Mouse (Mus musculus): ENCODE results near the gene Cyp2c37. TPM values are rescaled to one million over a fixed set of nuclear protein-coding genes. Genes with fewer than 3 reads are reported as not detected.
"Not testable (repeated sequence)": the region's sequence is repeated elsewhere in the genome, so short reads cannot be mapped to it uniquely, and the experiment has no call there.

Cyp2c37 gene
- polyA plus RNA-seq (2014; fragmentation: Nextera tagmentation; extraction: Ambion mirVana): not detected in 2 replicates

DNA sequence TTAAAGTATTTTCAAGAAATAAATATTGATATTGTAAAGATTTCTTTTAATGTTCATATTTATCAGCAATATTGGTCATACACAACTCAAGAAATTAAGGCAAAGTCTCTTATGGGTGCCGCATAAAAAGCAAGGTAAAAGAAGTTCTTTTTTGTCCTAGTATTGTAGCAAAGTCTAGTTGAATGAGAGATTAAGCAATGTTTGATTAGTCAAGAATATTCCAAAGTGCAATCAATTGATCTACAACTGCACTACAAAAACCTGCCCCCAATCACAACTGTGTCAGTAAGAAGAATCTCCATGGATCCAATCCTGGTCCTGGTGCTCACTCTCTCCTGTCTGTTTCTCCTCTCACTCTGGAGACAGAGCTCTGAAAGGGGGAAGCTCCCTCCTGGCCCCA, at the start of gene Cyp2c37:
Gene Cyp2c37, plus strand, starts transcription at position 285 of the 400 bp plus-strand sequence.
- H3K27ac ChIP-seq (ENCODE audit: low read depth, low read length); H3K9ac ChIP-seq (ENCODE audit: low read depth, low read length); H3K4me1 ChIP-seq (ENCODE audit: control insufficient read depth, insufficient read depth, low read length); H3K27me3 ChIP-seq (ENCODE audit: control insufficient read depth, insufficient read depth, low read length); H3K36me3 ChIP-seq (ENCODE audit: control insufficient read depth, insufficient read depth, low read length); ATAC-seq (ENCODE audit: low FRiP score, low TSS enrichment); H3K9me3 ChIP-seq (ENCODE audit: control insufficient read depth, low read length); H3K4me3 ChIP-seq (ENCODE audit: low read length); H3K4me2 ChIP-seq (replicated peaks; ENCODE audit: low read depth, low read length): not testable (repeated sequence)
- 90% methylated on average over 1 of the region's 1 CpGs for WGBS

DNA sequence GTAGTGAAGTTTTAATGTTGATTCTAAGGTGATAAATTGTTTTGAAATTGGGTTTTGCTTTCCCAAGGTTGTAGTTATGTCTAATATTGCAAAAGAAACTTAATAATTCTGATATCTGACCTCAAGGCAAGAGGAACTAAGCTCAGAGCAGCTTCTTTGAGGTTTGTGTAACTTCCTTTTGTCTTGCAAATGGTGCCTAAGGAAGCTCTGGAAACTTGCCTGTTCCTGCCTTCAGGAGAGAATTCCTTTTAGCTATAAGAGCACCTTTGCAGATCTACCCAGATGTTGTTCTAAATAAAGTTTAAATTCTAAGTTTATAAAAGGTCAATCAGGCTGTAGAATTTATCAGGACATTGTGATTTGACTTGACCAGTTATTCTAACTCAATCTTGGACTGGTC, 31.4 kb upstream of the Cyp2c37 start:
- H3K36me3 ChIP-seq (ENCODE audit: control insufficient read depth, insufficient read depth, low read length); H3K9ac ChIP-seq (ENCODE audit: low read depth, low read length); H3K27ac ChIP-seq (ENCODE audit: low read depth, low read length); H3K27me3 ChIP-seq (ENCODE audit: control insufficient read depth, insufficient read depth, low read length); H3K4me3 ChIP-seq (ENCODE audit: low read length); H3K4me2 ChIP-seq (replicated peaks; ENCODE audit: low read depth, low read length); H3K4me1 ChIP-seq (ENCODE audit: control insufficient read depth, insufficient read depth, low read length); ATAC-seq (ENCODE audit: low FRiP score, low TSS enrichment); H3K9me3 ChIP-seq (ENCODE audit: control insufficient read depth, low read length): not testable (repeated sequence)

DNA sequence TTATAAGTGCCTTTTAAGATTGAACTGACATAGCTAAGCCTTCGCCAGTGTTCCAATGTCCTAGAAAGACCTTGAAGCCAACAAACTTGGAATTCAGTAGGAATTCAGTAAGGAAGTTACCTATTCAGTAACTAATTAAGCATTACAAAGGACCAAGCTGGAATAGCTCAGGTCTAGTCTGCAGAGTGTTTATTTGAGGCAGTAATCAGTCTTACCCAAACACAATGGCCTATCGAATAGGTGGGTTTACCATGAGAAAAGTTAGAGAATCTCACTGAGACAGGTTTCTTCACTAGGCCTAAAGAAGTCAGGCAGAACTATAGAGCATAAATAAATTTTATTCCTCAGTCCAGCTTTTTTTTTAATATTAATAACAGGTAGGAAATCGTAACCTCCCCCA, 21.1 kb upstream of the Cyp2c37 start:
- not testable (repeated sequence) for H3K9ac ChIP-seq (ENCODE audit: low read depth, low read length); H3K4me1 ChIP-seq (ENCODE audit: control insufficient read depth, insufficient read depth, low read length); H3K27ac ChIP-seq (ENCODE audit: low read depth, low read length); H3K4me2 ChIP-seq (replicated peaks; ENCODE audit: low read depth, low read length); H3K36me3 ChIP-seq (ENCODE audit: control insufficient read depth, insufficient read depth, low read length); H3K4me3 ChIP-seq (ENCODE audit: low read length); H3K27me3 ChIP-seq (ENCODE audit: control insufficient read depth, insufficient read depth, low read length); ATAC-seq (ENCODE audit: low FRiP score, low TSS enrichment); H3K9me3 ChIP-seq (ENCODE audit: control insufficient read depth, low read length)
- 94% methylated on average over 3 of the region's 3 CpGs for WGBS

DNA sequence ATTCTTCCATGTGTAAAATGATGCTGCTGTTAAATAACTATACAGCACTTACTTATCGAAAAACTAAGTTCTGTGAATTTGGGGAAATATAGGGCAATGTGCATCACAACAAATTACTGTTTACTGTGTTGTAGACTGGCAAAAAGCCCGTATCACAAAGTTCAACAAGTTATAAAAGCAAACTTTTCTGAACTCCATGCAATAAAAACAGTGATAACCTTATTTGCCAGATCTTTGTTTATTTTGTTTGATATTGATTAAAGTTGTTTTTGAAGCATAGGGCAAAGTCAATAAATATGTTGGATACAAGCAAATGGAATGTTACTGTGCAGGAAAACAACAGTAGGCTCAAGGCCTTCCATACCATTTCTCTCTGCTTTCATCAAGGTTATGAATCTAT, 2.8 kb upstream of the Cyp2c37 start:
- Histone ChIP-seq H3K9ac (ENCODE audit: low read depth, low read length) (no peak overlapping the region), H3K4me2 (replicated peaks; ENCODE audit: low read depth, low read length) (no peak overlapping the region), H3K27me3 (ENCODE audit: control insufficient read depth, insufficient read depth, low read length) (no peaks in the 10 kb centered on the region), H3K36me3 (ENCODE audit: control insufficient read depth, insufficient read depth, low read length) (no peaks in the 10 kb centered on the region), H3K4me3 (ENCODE audit: low read length) (no peak overlapping the region), H3K9me3 (ENCODE audit: control insufficient read depth, low read length) (no peaks in the 10 kb centered on the region), H3K27ac (ENCODE audit: low read depth, low read length) (no peak overlapping the region), H3K4me1 (ENCODE audit: control insufficient read depth, insufficient read depth, low read length) (no peaks in the 10 kb centered on the region)
- no peak for ATAC-seq (ENCODE audit: low FRiP score, low TSS enrichment)
- 78% methylated on average over 2 of the region's 2 CpGs for WGBS

Other genes starting within 250 kb of the Cyp2c37 start
- gene Cyp2c40, start 179.6 kb upstream of the Cyp2c37 start, polyA plus RNA-seq (2014; fragmentation: Nextera tagmentation; extraction: Ambion mirVana): not detected in 2 replicates
- not detected in 2 replicates for gene Cyp2c69, start 105.6 kb upstream of the Cyp2c37 start, polyA plus RNA-seq (2014; fragmentation: Nextera tagmentation; extraction: Ambion mirVana)
- gene Cyp2c54, start 81.4 kb downstream of the Cyp2c37 start, polyA plus RNA-seq (2014; fragmentation: Nextera tagmentation; extraction: Ambion mirVana): not detected in 2 replicates
- not detected in 2 replicates for gene Cyp2c50, start 97.3 kb downstream of the Cyp2c37 start, polyA plus RNA-seq (2014; fragmentation: Nextera tagmentation; extraction: Ambion mirVana)
- not detected in 2 replicates for gene Cyp2c70, start 194.9 kb downstream of the Cyp2c37 start, polyA plus RNA-seq (2014; fragmentation: Nextera tagmentation; extraction: Ambion mirVana)